Mouse (Mus musculus): ENCODE results near the gene Vamp8. TPM values are rescaled to one million over a fixed set of nuclear protein-coding genes. Genes with fewer than 3 reads are reported as not detected.
A peak's percentile ranks its signal among the peaks of the same experiment; 100 is the strongest.

The Vamp8 gene
- total RNA-seq, 2 experiments from 2014 or later = 14.7 to 17.3 TPM

DNA sequence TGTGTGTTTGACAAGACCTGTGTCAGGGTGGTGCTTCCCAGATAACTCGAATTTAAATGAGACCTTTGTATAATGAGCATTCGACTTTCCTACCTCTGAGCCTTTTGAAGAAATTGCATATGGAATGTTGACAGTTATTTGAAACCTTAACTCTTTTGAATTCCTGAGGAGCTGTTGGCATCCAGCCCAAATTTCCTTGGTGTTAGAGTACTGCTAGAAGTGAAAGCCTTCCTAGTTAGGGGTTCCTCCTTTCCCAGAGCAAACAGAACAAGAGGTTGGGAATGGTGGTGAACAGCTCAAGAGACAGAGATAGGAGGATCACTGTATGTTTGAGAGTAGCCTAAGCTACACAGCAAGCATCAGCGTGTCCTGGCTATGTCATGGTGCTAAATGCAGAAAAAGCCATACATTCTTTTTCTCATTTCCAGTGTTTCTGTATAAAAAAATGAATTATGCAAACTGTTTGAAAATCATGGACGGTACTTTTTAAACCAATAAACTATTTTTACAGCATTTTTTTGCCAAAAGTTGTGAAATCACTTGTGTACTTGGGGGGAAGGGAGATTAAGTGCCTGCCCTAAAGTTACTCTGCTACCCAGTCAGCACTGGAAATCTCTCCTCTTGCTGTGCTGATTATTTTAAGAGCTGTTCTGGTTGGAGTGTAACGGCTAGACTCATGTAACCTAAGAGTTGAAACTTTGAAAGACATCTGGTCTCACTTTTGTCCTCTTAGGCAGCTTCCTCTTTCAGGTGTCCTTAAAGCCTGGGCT lies 37.7 kb downstream of the Vamp8 start:
- DNase-seq = no peak

DNA sequence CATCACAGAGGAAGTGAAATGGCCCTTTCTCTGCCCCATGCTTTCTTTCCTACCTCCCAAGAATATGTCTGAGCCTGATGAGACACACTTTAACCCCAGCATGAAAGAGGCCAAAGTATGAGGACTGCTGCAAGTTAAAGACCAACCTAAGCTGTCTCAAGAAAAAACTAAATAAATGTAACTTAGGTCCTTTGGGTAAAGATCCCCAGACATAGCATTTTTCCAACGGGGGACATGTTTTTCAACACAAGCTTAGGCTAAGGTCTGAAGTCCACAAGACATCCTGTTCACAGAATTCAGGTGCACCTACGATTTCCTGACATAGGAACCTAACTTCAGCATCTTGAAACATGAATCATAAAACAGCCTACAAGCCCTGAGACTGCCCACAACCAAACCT lies 40.3 kb downstream of the Vamp8 start:
- no peak for DNase-seq

DNA sequence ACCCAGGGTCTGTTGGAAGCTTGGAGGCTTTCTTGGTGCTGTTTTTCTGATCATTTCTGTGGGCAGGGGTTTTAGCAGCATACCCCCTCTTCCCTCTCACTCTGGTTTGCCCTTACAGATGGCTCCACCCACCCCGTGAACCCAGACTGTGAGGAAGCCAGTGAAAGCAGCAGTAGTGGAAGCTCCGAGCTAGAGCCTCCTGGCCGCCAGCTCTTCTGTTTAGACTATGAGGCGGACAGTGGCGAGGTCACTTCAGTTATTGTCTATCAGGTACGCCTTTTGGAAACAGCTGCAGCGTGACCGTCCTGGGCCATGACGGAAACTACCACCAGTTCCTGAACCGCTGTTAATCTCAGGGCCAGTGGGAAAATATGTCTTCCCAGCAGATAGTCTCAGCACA lies 42.1 kb downstream of the Vamp8 start:
- no peak for DNase-seq

DNA sequence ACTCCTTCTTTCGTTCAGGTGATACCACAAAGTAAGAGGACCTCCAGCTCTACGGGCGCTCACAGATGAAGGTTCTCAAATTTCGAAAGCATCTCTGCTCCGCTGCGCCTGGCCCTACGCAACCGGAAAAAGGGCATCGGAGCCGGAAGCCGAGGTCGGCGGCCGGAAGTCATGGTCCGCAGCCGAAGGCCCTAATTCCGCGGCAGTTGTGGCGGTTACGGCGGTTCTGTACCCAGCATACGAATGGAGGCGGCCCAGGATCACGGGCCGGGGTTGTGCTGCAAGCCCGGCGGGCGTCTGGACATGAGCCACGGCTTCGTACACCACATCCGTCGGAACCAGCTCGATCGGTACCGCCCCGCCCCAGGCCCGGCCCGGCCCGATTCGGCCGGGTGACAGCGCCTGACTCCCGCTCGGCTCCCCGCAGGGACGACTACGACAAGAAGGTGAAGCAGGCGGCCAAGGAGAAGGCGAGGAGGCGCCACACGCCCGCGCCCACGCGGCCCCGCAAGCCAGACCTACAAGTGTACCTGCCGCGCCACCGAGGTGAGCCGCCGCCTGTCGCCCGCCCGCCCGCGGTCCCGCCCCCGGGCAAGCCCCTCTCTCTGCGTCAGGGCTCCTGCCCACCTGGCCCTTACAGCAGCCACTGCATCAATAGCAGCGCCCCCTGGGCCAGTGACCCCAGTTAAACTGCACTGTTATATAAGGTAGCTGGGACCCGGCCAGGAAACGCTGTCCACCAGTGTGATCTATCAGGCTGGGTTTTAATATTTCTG lies 43.1 kb downstream of the Vamp8 start, which contains the start of gene 0610030E20Rik:
TSS of gene 0610030E20Rik (plus strand) at position 152 of the 776 bp plus-strand sequence.
- peak; percentile 80 to 81 for DNase-seq

DNA sequence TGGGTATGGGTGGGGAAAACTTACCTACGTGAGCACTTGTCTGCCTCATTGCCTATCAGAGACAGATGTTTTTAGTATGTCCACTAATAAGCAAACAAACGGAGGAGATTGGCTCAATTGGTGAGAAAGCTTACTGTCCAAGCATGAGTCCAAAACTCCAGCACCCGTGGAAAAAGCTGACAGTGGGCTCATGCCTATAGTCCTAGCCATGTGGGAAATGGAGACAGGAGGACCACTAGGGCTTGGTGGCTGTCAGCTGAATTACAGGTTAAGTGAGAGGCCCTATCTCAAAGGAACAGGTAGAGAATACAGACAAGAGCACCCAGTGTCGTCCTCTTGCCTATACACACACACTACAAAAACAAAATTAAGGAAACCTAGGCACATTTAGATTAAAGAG lies 44.2 kb downstream of the Vamp8 start:
- no peak for DNase-seq

DNA sequence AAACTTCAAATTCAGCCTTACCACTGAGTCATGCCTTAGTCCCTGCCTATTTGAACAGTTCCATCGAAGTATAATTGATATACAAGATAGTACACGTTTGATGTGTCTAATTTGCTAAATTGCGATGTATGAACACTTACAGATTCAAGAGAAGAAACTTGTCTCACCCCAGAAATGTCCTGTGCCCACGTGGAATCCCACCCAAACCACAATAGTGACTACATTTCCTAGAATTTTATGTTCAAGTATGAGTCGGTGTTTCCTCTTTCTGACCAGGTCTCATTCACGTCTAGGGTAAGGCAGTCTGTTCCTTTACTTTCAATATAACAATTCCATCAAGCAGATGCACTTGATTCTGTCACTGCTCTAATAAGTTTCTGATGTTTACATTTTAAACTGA lies 44.9 kb downstream of the Vamp8 start:
- no peak for DNase-seq

DNA sequence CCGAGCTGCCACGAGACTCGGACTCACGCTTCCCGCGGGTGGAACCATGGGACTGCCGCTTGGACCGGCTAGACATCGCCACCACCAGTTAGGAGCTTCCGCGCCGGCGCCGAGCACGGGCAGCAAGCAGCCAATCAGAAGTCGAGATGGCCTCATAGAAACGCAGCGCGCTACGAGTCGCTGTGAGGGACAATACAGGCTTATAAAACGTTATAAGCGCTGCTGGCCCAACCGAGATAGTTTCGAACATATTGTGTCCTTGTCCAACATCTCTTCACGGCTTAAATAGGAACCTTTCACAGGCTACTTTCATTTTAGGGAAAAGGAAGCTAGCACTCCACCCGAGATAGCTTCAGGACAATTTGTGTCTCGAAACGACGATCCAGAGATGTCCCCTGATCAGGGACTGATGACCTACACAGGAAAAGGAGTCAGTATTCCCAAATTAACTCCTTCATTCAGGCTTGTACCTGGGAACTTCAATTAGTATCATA lies 45.4 kb downstream of the Vamp8 start, which contains the start of gene Usp39:
TSS of gene Usp39 (minus strand) at position 111 of the 494 bp plus-strand sequence.
- peak; percentile 90 to 92 for DNase-seq

DNA sequence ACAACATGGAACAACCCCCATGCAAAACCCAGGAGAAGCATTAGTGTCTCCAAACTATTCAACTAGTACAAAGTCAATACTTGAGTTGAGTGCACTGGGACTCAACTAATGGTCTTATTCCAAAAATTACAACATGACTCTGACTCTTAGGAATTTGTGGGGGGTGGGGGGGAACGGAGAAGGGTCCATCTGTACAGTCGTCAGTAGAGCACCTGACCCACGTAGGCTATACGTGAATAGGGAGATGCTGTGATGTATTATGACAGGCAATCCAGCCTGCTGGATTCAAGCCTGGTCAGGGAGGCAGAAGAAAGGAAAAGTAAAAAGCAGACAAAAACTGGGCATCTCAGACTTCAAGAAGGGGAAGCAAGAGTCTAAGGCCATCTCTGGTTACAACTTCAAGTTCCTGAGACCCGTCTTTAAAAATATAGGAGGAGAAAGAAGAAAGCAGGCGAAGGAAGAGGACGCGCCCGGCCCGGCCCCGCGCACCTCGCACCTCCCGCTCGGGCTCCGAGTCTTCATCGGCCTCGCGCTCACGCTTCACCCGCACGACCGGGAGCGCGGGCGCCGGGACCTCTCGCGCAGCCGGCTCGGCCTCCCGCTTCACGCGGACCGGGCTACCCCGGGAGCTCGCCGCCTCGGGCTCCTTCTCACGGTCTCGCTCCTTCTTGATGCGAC lies 46.0 kb downstream of the Vamp8 start:
- DNase-seq = no peak

DNA sequence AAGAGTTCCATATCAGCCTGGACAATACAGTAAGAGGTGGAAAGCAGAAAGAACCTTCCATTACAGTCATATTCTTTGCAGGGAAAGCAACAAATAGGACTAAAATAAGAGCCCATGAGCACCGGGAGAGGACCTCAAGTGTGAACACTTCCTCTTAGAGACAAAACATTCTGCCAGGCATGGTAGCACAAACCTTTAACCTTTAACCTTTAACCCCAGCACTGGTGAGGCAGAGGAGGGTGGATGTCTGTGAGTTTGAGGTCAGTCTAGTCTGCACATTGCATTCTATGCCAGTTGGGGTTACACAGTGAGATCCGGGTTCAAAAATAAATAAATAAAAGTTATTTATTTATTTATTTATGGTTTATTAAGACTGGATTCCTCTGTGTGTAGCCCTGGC lies 50.0 kb downstream of the Vamp8 start:
- DNase-seq = no peak

Other genes with a start within 250 kb of the Vamp8 start
- 1 to 10 TPM; 2.2 to 3.4 TPM for gene Atoh8, start 155.1 kb downstream of the Vamp8 start, total RNA-seq (2021)
- gene Sftpb, start 86.1 kb downstream of the Vamp8 start, total RNA-seq (2021) = not detected
- gene Usp39, start 45.5 kb downstream of the Vamp8 start, total RNA-seq (2021) = 10 to 100 TPM; 31.3 to 35.8 TPM
- gene 0610030E20Rik, start 43.4 kb downstream of the Vamp8 start, total RNA-seq (2021) = 10 to 100 TPM; 16.9 to 17.2 TPM
- gene Tmem150a, start 35.3 kb downstream of the Vamp8 start, total RNA-seq (2021) = 10 to 100 TPM in 1 of 2 experiments, 1 to 10 TPM in 1; 8.1 to 10.5 TPM
- gene Rnf181, start 23.7 kb downstream of the Vamp8 start, total RNA-seq (2021) = 10 to 100 TPM; 77.6 to 85.2 TPM
- gene Vamp5, start 10.2 kb downstream of the Vamp8 start, total RNA-seq (2021) = 1 to 10 TPM; 4.4 to 5.3 TPM
- gene Ggcx, start 23.6 kb upstream of the Vamp8 start, total RNA-seq (2021) = 10 to 100 TPM; 22.6 to 24.0 TPM
- 100 to 1,000 TPM; 186 to 194 TPM for gene Mat2a, start 48.9 kb upstream of the Vamp8 start, total RNA-seq (2021)
- under 1 TPM; 0.40 to 0.45 TPM for gene Sh2d6, start 131.0 kb upstream of the Vamp8 start, total RNA-seq (2021)
- gene Capg, start 153.7 kb upstream of the Vamp8 start, total RNA-seq (2021) = 1 to 10 TPM; 2.3 to 2.9 TPM
- 10 to 100 TPM; 20.3 to 22.3 TPM for gene Elmod3, start 207.7 kb upstream of the Vamp8 start, total RNA-seq (2021)
- 10 to 100 TPM; 54.3 to 55.6 TPM for gene Retsat, start 207.8 kb upstream of the Vamp8 start, total RNA-seq (2021)
- gene Tgoln1, start 226.3 kb upstream of the Vamp8 start, total RNA-seq (2021) = 10 to 100 TPM; 88.8 to 91.6 TPM

Data from layer of hippocampus, postnatal 36 days (tissue).